Mouse (Mus musculus): ENCODE results near the gene Usp5. TPM values are rescaled to one million over a fixed set of nuclear protein-coding genes. Genes with fewer than 3 reads are reported as not detected.

Usp5 gene
- 138 and 145 TPM in 2 replicates for polyA plus RNA-seq (2012; rRNA removed)

GRCm38 (mm10) chr6:124828868-124829798 is at the start of gene Usp5, which contains the start of gene Cdca3:
Gene Usp5, minus strand, starts transcription at chr6:124829484.
Gene Cdca3, plus strand, starts transcription at chr6:124829547.

GRCm38 (mm10) chr6:124863658-124864298 is 34.5 kb upstream of the Usp5 start, which contains the start of gene Gpr162:
Gene Gpr162, minus strand, starts transcription at chr6:124863983.

GRCm38 (mm10) chr6:124856916-124857839 is 27.9 kb upstream of the Usp5 start, which contains the start of gene P3h3:
Gene P3h3, minus strand, starts transcription at chr6:124857752.

GRCm38 (mm10) chr6:124840241-124841167 is 11.2 kb upstream of the Usp5 start, which contains the start of gene Gnb3:
Gene Gnb3, minus strand, starts transcription at chr6:124840275.

GRCm38 (mm10) chr6:124813933-124814332 is 15.4 kb downstream of the Usp5 start, which contains the start of gene Tpi1:
Gene Tpi1, minus strand, starts transcription at chr6:124814296.

GRCm38 (mm10) chr6:124808358-124809012 is 20.8 kb downstream of the Usp5 start, which contains the start of gene Spsb2:
Gene Spsb2, plus strand, starts transcription at chr6:124808661.

GRCm38 (mm10) chr6:124779222-124779983 is 49.9 kb downstream of the Usp5 start, which contains the start of gene Lrrc23:
Gene Lrrc23, minus strand, starts transcription at chr6:124779727.

GRCm38 (mm10) chr6:124769101-124769765 is 60.1 kb downstream of the Usp5 start, which contains the start of gene Eno2:
Gene Eno2, minus strand, starts transcription at chr6:124769673.

Other genes starting within 250 kb of the Usp5 start
- gene C1s2, start 193.4 kb downstream of the Usp5 start, polyA plus RNA-seq (2012; rRNA removed), result 0.34 and 0.44 TPM in 2 replicates
- gene Lpcat3, start 166.5 kb downstream of the Usp5 start, polyA plus RNA-seq (2012; rRNA removed), result 53.8 and 63.1 TPM in 2 replicates
- 134 and 145 TPM in 2 replicates for gene Emg1, start 117.3 kb downstream of the Usp5 start, polyA plus RNA-seq (2012; rRNA removed)
- gene Phb2, start 117.1 kb downstream of the Usp5 start, polyA plus RNA-seq (2012; rRNA removed), result 171 and 179 TPM in 2 replicates
- gene Ptpn6, start 90.8 kb downstream of the Usp5 start, polyA plus RNA-seq (2012; rRNA removed), result 5.3 and 6.1 TPM in 2 replicates
- 499 and 546 TPM in 2 replicates for gene Grcc10, start 88.1 kb downstream of the Usp5 start, polyA plus RNA-seq (2012; rRNA removed)
- gene Gm45234, start 73.5 kb downstream of the Usp5 start, polyA plus RNA-seq (2012; rRNA removed), result not detected in 2 replicates
- 77.8 and 103 TPM in 2 replicates for gene Atn1, start 73.0 kb downstream of the Usp5 start, polyA plus RNA-seq (2012; rRNA removed)
- 56.4 and 62.0 TPM in 2 replicates for gene Eno2, start 59.8 kb downstream of the Usp5 start, polyA plus RNA-seq (2012; rRNA removed)
- gene Lrrc23, start 49.8 kb downstream of the Usp5 start, polyA plus RNA-seq (2012; rRNA removed), result 9.0 and 9.4 TPM in 2 replicates
- 5.4 and 8.0 TPM in 2 replicates for gene Spsb2, start 20.8 kb downstream of the Usp5 start, polyA plus RNA-seq (2012; rRNA removed)
- gene Tpi1, start 15.2 kb downstream of the Usp5 start, polyA plus RNA-seq (2012; rRNA removed), result 409 and 429 TPM in 2 replicates
- 76.7 and 102 TPM in 2 replicates for gene Cdca3, start 63 bp upstream of the Usp5 start, polyA plus RNA-seq (2012; rRNA removed)
- gene Gnb3, start 10.8 kb upstream of the Usp5 start, polyA plus RNA-seq (2012; rRNA removed), result 2.1 and 2.5 TPM in 2 replicates
- 143 and 182 TPM in 2 replicates for gene P3h3, start 28.3 kb upstream of the Usp5 start, polyA plus RNA-seq (2012; rRNA removed)
- 72.7 and 75.1 TPM in 2 replicates for gene Gpr162, start 34.5 kb upstream of the Usp5 start, polyA plus RNA-seq (2012; rRNA removed)
- gene Cd4, start 58.7 kb upstream of the Usp5 start, polyA plus RNA-seq (2012; rRNA removed), result 0.18 and 0.20 TPM in 2 replicates
- gene Lag3, start 82.2 kb upstream of the Usp5 start, polyA plus RNA-seq (2012; rRNA removed), result 4.0 and 4.2 TPM in 2 replicates
- gene Ptms, start 90.6 kb upstream of the Usp5 start, polyA plus RNA-seq (2012; rRNA removed), result 2,372 and 2,516 TPM in 2 replicates
- gene Mlf2, start 101.9 kb upstream of the Usp5 start, polyA plus RNA-seq (2012; rRNA removed), result 531 and 537 TPM in 2 replicates
- gene Cops7a, start 136.1 kb upstream of the Usp5 start, polyA plus RNA-seq (2012; rRNA removed), result 135 and 153 TPM in 2 replicates
- 36.3 and 46.5 TPM in 2 replicates for gene Pianp, start 167.2 kb upstream of the Usp5 start, polyA plus RNA-seq (2012; rRNA removed)
- gene Zfp384, start 179.7 kb upstream of the Usp5 start, polyA plus RNA-seq (2012; rRNA removed), result 104 and 109 TPM in 2 replicates
- 150 and 154 TPM in 2 replicates for gene Ing4, start 210.3 kb upstream of the Usp5 start, polyA plus RNA-seq (2012; rRNA removed)
- gene Acrbp, start 220.2 kb upstream of the Usp5 start, polyA plus RNA-seq (2012; rRNA removed), result 33.4 and 35.8 TPM in 2 replicates
- 0.57 and 1.2 TPM in 2 replicates for gene Lpar5, start 238.4 kb upstream of the Usp5 start, polyA plus RNA-seq (2012; rRNA removed)